Mouse (Mus musculus): ENCODE measurements around the gene Ilvbl. TPM values are rescaled to one million over a fixed set of nuclear protein-coding genes. Genes with fewer than 3 reads are reported as not detected.
"Not testable (repeated sequence)": the region's sequence is repeated elsewhere in the genome, so short reads cannot be mapped to it uniquely, and the experiment has no call there.

Gene Ilvbl
- 10 to 100 TPM in 1 of 2 experiments, 1 to 10 TPM in 1; 7.9 to 14.8 TPM for total RNA-seq (2021)
- long read RNA-seq, experiment 1, transcript Ilvbl-209 (15 exons, 2,233 nt), result major isoform, 6 of 14 reads
- long read RNA-seq, experiment 1, partial matches to known transcripts, result 1 of 14 reads
- long read RNA-seq, experiment 1, other reads (novel, unspliced or antisense), result 5 of 14 reads
- long read RNA-seq, experiment 2, transcript Ilvbl-209 (15 exons, 2,233 nt), result major isoform, 5 of 13 reads
- long read RNA-seq, experiment 2, partial matches to known transcripts, result 0 of 13 reads
- long read RNA-seq, experiment 2, other reads (novel, unspliced or antisense), result 5 of 13 reads

DNA sequence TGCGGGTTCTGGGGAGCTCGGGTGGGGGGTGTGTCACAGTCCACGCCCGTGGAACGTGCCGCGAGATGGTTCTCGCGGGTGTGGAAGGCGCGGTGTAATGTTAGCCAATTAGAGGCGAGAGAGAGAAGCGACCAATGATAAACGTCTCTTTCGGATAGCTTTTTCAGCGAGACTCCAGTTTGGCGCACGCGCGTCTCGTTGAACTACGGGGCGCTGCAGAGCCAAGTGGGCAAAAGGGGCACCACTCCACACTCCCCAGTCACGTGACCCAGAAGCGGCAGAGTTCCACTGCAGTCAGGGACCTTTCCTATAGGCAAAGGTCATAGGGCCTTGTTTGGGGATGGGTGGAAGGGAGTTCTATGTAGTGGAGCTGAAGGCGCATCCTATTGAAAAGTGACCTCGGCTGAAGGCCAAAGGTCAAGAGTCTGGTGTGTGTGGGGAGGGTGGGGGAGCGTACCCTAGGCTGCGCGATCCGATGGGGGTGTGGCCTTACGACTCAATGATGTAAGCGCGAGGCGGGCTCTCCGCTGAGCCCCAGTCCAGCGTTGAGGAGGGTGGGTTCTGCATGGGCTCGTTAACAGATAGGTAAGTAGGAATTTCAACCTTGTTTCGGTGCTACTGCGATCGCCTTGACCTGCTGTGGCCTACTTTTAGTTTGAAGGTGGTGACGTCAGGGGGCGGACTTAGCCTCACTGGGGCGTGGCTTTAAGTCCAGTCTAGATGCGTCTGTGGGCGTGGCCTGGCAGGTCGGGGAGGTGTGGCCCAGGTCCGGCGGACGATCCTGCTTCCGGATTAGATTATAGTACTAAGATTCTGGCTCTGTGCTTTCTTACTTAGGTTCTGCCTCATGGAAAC is at the start of gene Ilvbl:
Gene Ilvbl, plus strand, starts transcription at position 97 of the 855 bp plus-strand sequence.
- DNase-seq (ENCODE audit: low spot score), result peak; percentile 95

DNA sequence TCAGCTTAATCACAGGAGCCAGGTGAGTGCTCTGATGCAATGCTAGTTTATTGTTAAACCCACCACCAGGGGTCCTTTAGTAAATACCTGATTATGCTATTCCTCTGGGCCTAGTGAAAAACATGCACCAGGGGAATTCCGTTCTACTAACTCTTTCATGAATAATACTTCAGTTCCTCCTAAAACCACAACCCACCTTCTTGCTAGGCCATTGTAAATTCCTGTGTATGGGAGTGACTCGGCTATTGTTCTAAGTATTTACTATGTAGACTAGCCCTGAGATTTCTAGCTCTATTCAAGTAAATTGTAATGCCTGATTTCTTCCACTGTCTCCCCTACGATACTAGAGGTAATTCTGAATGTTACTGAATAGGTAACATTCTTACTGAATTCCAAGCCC is 49.1 kb upstream of the Ilvbl start:
- not testable (repeated sequence) for DNase-seq (ENCODE audit: low spot score)

DNA sequence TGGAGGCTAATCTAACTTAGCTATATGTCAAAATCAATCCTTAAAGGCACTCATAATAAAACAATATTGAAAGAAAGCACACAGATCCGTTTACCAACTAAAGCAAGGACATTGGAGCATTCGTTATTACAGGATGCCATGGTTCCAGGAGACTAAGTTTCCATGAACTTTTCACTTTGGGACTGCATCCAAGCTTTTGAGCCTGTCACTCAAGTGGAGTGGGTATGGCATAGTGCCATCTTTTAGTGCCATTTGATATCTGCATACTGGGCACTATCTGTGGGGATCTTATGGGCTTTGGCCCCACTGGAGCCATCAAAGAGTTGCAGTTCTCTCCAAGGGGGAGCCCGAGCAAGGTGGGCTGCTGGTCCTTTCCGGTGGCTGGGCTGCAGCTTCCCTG is 48.6 kb upstream of the Ilvbl start:
- no peak for DNase-seq (ENCODE audit: low spot score)

DNA sequence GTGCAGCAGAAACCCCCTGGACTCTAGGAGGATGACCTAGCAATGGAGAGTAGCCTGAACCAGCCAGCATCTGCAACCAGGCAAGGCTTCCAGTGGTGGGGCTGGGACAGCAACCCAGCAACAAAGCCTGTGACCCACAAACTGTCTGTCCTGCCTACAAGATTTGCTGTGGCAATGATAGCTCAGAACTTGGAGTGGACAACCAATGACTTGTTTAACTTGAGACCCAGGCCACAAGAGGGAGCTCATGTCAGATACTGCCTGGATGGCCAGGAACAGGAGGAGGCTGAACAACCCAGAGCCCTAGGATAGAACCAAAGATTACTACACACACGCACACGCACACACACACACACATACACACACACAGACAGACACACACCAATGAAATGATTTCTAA is 33.2 kb upstream of the Ilvbl start:
- no peak for DNase-seq (ENCODE audit: low spot score)

GRCm38 (mm10) chr10:78565070-78565469 is 9.1 kb upstream of the Ilvbl start:
- no peak for DNase-seq (ENCODE audit: low spot score)

GRCm38 (mm10) chr10:78569191-78569590 is 5.0 kb upstream of the Ilvbl start:
- DNase-seq (ENCODE audit: low spot score), result no peak

DNA sequence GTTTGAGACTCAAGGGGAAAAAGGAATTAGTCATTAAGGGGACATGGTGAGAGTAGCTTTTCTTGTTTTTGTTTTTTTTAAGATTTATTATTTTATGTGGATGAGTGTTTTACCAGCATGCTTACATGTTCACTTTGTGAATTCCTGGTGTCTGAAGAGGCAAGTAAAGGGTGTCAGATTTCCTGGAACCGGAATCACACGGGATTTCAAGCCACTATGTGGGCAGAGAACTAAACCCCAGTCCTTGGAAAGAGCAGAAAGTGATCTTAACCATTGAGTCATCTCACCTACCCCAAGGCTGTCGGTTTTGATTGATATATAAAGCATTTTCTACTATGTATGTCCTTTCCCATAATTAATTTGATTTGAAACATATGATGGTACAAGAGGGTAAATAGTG is 4.5 kb upstream of the Ilvbl start:
- DNase-seq (ENCODE audit: low spot score), result no peak

DNA sequence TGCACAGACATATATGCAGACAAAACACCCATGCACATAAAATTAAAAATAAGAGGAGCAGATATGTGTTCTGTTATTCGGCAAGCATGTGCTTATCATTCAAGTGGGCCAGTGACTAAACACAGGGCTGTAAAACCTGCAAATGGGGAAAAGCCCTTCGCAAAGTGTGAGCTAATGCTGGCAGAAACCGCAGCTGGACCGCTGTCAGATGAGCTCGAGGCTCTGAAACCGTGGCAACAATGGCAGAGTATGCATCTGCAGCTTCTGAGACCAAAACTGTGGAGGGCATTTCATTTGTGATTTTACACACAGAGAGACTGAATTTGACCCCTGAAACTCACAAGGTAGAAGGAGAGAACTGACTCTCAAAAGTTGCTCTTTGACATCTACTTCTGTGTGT is 3.7 kb upstream of the Ilvbl start:
- DNase-seq (ENCODE audit: low spot score), result no peak

GRCm38 (mm10) chr10:78570897-78571296 is 3.2 kb upstream of the Ilvbl start:
- DNase-seq (ENCODE audit: low spot score), result no peak

GRCm38 (mm10) chr10:78573226-78573625 is 920 bp upstream of the Ilvbl start:
- no peak for DNase-seq (ENCODE audit: low spot score)

DNA sequence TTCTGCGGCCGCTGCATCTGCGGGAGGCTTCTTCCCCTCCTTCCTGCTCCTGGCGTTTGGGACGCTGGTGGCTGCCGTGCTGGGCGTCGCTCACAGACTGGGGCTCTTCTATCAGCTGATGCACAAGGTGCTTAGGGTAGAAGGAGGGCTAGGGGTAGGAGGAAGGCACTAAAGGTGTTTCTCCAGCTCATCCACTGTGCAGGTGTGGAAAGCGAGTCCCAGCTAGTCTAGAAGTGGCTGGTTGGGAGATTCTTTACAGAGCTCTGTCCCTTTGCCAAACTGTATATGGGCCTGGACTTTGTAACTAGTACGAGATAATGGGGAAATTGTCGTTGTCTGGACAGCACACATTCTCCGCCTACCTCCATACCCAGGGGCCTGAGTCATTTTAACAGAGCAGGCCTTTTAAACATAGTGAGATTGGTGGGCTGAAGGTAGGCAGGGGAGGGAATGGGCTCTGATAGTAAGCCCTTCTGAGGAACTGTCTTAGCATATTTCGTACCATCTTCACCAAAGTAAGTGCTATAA is 1.0 kb downstream of the Ilvbl start:
- DNase-seq (ENCODE audit: low spot score), result no peak

DNA sequence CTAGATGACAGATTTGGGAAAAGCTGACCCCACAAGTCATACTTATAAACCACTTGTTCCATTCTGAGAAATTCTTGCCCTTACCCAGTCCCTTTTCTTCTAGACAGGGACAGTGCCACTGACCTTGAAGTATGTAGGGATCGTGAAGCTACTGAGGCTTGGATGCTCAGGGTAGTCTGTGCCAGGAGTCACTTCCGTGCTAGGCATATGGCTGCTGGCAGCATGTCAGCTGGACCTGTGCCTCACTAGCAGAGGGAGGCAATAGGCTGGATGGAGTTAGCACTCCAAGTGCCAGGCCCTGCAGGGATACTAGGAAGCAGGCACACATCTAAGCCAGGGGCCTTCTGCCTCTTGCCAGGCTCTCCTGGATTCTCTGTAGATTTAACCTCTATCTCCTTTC is 1.5 kb downstream of the Ilvbl start:
- no peak for DNase-seq (ENCODE audit: low spot score)

GRCm38 (mm10) chr10:78576435-78577184 is 2.5 kb downstream of the Ilvbl start:
- DNase-seq (ENCODE audit: low spot score), result no peak

- DNase-seq (ENCODE audit: low spot score), result no peak
These were observed 4.1 kb downstream of the Ilvbl start for GRCm38 (mm10) chr10:78578204-78578603.

GRCm38 (mm10) chr10:78581121-78581520 is 7.0 kb downstream of the Ilvbl start:
- DNase-seq (ENCODE audit: low spot score), result no peak

DNA sequence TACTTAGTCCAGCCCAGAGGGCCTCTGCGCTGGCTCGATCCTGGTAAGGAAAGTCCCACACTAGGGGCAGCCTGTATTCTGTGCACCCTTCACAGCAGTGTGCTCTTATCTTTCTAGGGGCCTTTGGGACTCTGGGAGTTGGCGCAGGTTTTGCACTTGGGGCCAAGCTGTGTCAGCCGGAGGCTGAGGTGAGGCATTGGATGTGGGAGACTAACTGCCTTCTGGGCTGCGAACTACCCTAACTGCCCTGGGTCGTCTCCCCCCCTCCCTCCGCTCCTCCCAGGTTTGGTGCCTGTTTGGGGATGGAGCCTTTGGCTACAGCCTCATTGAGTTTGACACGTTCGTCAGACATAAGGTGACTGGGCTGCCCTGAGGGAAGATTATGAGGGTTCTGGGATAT is 9.2 kb downstream of the Ilvbl start:
- no peak for DNase-seq (ENCODE audit: low spot score)

DNA sequence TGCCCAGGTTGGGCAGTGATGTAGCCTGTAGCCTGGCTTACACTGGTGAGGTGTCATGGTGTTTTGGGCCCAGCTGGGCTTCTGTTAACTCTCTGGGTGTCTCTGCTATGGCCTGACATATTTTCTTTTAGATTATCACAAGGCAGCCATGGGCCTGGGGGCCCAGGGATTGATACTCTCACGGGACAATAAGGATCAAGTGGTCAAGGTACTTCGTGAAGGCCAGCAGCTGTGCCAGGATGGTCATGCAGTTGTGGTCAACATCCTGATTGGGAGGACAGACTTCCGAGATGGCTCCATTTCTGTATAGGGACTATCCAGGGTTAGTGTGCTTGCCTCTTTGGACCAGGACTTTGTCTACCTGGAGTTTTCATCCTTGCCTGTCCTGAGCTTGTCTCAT is 9.8 kb downstream of the Ilvbl start:
- no peak for DNase-seq (ENCODE audit: low spot score)

GRCm38 (mm10) chr10:78584996-78585395 is 10.8 kb downstream of the Ilvbl start:
- DNase-seq (ENCODE audit: low spot score), result no peak

GRCm38 (mm10) chr10:78585606-78586005 is 11.5 kb downstream of the Ilvbl start:
- DNase-seq (ENCODE audit: low spot score), result no peak

GRCm38 (mm10) chr10:78586026-78586425 is 11.9 kb downstream of the Ilvbl start:
- no peak for DNase-seq (ENCODE audit: low spot score)

GRCm38 (mm10) chr10:78589291-78589690 is 15.1 kb downstream of the Ilvbl start:
- no peak for DNase-seq (ENCODE audit: low spot score)

GRCm38 (mm10) chr10:78589901-78590300 is 15.8 kb downstream of the Ilvbl start:
- DNase-seq (ENCODE audit: low spot score), result no peak

Measured in gastrocnemius, adult 18-20 months (tissue).